Mouse (Mus musculus) adrenal gland (tissue): ENCODE measurements around the gene Phf3.

Experiments used
- intact Hi-C: fragments of 180-260 bp; cut with DNase I; formaldehyde crosslinking; loops from one replicate; pipeline ENCODE4 v1.15.1; 2025

Phf3 gene

DNA sequence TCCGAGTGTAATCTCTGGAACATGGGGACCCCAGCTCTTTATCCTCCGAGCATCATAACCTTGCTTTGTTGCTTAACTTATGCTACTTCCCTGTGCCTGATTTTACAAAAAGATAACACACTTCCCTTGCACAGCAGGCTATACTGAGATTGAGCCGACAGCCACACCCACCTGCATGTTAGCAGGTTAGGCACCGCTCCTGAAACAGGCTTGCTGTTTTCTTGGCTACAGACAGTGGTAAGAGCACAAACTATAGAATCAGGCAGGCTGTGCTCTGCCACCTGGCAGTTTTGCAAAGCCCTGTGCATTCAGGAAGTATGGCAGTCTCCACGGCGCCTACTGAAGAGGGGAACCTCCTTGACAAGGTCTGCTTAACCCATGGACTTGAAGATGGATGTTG is 100.1 kb downstream of the Phf3 start:
- intact Hi-C loops: loop anchor here (5.0 kb wide), 1 partner anchor 71 kb away; no protein-coding TSS in a partner anchor

DNA sequence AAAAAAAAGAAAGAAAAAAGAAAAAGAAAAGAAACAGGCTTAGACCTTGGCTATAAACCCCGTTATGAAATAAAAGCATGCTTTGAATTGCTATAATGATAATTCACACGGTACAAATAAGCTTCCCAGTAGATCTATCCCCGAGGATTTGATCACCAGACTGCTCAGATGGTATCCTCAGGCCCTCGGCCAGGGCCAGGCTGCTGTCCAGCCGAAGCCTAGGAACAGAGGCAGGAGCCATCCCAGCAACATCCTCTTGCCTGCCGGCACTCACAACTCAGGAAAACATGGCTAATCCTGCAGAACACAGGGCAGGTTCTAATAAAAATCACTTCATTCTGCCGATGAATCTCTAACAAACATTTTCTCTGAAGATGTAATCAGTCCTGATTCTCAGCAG is 100.9 kb downstream of the Phf3 start:
- intact Hi-C loops: loop anchor here (5.0 kb wide), 1 partner anchor 71 kb away; no protein-coding TSS in a partner anchor

DNA sequence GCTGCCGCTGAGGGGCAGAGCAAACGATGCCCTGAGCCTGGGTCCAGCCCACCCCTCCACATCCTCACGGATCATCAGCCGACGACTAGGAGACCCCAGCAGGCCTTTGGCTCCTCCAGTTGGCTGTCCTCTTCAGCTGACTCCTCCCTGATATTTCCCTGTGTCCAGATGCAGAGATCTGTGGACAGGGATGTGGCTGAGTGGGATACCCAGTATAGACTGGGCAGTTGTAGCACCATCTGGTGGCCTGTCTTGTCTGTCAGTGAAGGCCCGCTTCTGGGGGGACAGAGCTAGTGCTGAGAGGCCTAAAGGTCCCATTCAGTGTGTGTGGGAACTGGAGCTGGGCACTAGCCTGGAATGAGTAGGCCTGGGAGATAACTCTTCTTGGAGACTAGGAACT is 101.9 kb downstream of the Phf3 start:
- intact Hi-C loops: loop anchor here (5.0 kb wide), 1 partner anchor 69 kb away; no protein-coding TSS in a partner anchor

- intact Hi-C loops: loop anchor here (5.0 kb wide), 1 partner anchor 68 kb away; no protein-coding TSS in a partner anchor
Measured at GRCm38 (mm10) chr1:30770599-30770998, 103.1 kb downstream of the Phf3 start.

- intact Hi-C loops: no loop called here
Measured at GRCm38 (mm10) chr1:30756794-30757193, 116.9 kb downstream of the Phf3 start.

- intact Hi-C loops: no loop called here
Measured at GRCm38 (mm10) chr1:30755453-30756224, 118.1 kb downstream of the Phf3 start.
